Mouse (Mus musculus) embryonic facial prominence, embryonic 14.5 days (tissue): Measurements from ENCODE around the gene Tmem178b. TPM values are rescaled to one million over a fixed set of nuclear protein-coding genes. Genes with fewer than 3 reads are reported as not detected.

Experiments
- ATAC-seq: fragments of 200-750 bp; cut with Nextera tagmentation; 2 replicates; pipeline ENCODE4 v1.8.0; 2017; ENCODE audit warnings: low read depth, moderate number of reproducible peaks, moderate TSS enrichment
- DNase-seq: peaks from one replicate; pipeline ENCODE4 v3.0.0-alpha.2; 2015; ENCODE audit warnings: low spot score
- H3K27ac ChIP-seq: fragments of 300-500 bp; sonication (generic); replicated peaks from 2 replicates; pipeline ENCODE4 v1.5.1; 2014; ENCODE audit warnings: low read depth, mild to moderate bottlenecking, low read length, moderate library complexity
- H3K27me3 ChIP-seq: fragments of 300-500 bp; sonication (generic); replicated peaks from 2 replicates; pipeline ENCODE4 v1.6.1; 2014; ENCODE audit warnings: low read length; ENCODE audit not compliant: control insufficient read depth, insufficient read depth
- H3K36me3 ChIP-seq: fragments of 300-500 bp; sonication (generic); 2 replicates; pipeline ENCODE4 v1.6.1; 2014; ENCODE audit warnings: low read length, mixed read lengths; ENCODE audit not compliant: control insufficient read depth, insufficient read depth
- H3K4me1 ChIP-seq: fragments of 300-500 bp; sonication (generic); 2 replicates; pipeline ENCODE4 v1.6.1; 2014; ENCODE audit warnings: antibody characterized with exemption, low read length; ENCODE audit not compliant: control insufficient read depth, insufficient read depth
- H3K4me2 ChIP-seq: fragments of 300-500 bp; sonication (generic); 2 replicates; pipeline ENCODE4 v1.6.1; 2014; ENCODE audit warnings: low read depth, mild to moderate bottlenecking, low read length, moderate library complexity, mixed read lengths
- H3K4me3 ChIP-seq: fragments of 300-500 bp; sonication (generic); 2 replicates; pipeline ENCODE4 v1.5.1; 2014; ENCODE audit warnings: low read depth, mild to moderate bottlenecking, low read length
- H3K9ac ChIP-seq: fragments of 300-500 bp; sonication (generic); 2 replicates; pipeline ENCODE4 v1.6.1; 2014; ENCODE audit warnings: low read depth, mild to moderate bottlenecking, low read length, moderate library complexity, mixed read lengths
- H3K9me3 ChIP-seq: fragments of 300-500 bp; sonication (generic); 2 replicates; pipeline ENCODE4 v1.6.1; 2016; ENCODE audit warnings: low read length; ENCODE audit not compliant: control insufficient read depth
- WGBS: fragments of 180-500 bp; shearing (Covaris S2); extraction: QIAGEN DNeasy Blood & Tissue Kit; methylation state at CpG from one replicate; pipeline ENCODE4 v1.1.7; 2014; 5-methylcytosine and 5-hydroxymethylcytosine counted together
- polyA plus RNA-seq: library from polyadenylated mRNA; unstranded; fragments of >200 nt; fragmentation: Nextera tagmentation; extraction: Ambion mirVana; gene quantifications from 2 replicates; pipeline ENCODE4 v1.2.1, GENCODE M21; 2014

Gene Tmem178b
- polyA plus RNA-seq, 1 experiment from 2014 or later, result 2.6 TPM

DNA sequence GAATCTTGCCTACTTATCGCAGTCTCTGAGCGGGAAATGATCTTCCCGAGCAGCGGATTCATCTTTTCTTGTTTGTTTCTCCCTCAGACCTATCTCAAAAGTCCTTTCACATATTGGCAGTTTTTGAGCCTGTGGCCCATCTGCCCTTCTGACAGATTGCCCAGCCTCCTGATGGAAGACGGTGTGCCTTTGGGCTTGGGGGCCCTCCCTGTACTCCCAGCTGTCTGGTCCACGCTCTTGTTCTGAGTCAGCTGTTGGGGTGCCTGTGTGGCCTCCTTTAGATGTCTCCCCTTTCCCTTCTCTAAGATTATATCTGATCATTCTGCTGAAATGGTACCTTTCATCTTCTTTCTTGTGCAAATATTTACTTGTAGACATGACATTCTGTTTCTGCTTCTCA lies 195.4 kb downstream of the Tmem178b start:
- ATAC-seq (no peak), DNase-seq (no peak)
- no peaks in the 10 kb centered on the region for H3K36me3 ChIP-seq
- no peaks in the 10 kb centered on the region for H3K9me3 ChIP-seq
- H3K27ac ChIP-seq, result no peak overlapping the region
- H3K27me3 ChIP-seq, result no peaks in the 10 kb centered on the region
- no peak overlapping the region for H3K9ac ChIP-seq
- 72% methylated on average over 6 of the region's 6 CpGs for WGBS
- H3K4me1 ChIP-seq, result no peaks in the 10 kb centered on the region
- H3K4me3 ChIP-seq, result no peak overlapping the region
- no peak overlapping the region for H3K4me2 ChIP-seq

DNA sequence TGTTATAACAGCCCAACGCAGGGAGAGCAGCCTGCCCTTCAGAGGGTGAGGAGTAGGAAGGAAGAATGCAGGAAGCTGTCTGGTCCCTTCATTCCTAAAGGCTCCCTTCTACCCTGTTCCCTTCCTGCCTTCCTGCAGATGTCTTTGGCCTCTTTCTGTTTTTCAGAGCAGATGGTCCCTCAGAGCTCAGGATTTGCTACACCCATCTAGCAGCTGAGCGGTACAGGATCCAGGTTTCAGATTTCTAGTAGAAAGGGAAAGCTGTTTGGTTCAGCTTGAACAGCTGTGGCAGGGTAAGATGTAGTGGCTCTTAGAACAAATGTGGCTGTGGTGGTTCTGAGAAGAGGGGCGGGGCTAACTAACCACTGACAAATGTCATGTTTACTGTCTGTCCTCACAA lies 197.9 kb downstream of the Tmem178b start:
- Histone ChIP-seq H3K4me2 (no peak overlapping the region), H3K9ac (no peak overlapping the region), H3K4me1 (no peaks in the 10 kb centered on the region), H3K9me3 (no peaks in the 10 kb centered on the region), H3K27me3 (no peaks in the 10 kb centered on the region), H3K36me3 (no peaks in the 10 kb centered on the region), H3K4me3 (no peak overlapping the region), H3K27ac (no peak overlapping the region; the same call in 1 of the 2 replicates)
- ATAC-seq (peak; percentile 93), DNase-seq (peak; percentile 88)
- WGBS, result 45% methylated on average over 3 of the region's 3 CpGs

DNA sequence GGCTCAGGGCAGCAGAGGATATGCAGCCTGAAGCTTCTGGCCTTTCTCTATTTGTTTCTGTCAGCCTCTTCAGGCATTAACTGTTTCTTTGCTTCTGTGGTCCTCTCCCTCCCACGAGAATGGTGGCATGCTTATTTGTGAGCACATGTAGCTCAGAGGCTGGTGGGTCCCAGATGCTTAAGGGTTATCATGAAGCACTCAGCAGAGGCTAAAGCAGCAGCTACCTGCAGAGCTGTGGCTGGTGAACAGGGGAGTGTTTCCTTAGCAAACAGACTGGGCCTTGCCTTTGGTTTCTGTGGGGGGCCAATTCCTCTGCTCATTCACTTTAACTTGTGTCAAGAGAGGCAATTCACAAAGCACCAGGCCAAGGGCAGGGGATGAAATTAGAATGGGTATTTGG lies 203.0 kb downstream of the Tmem178b start:
- Histone ChIP-seq H3K9me3 (no peaks in the 10 kb centered on the region), H3K27ac (no peak overlapping the region), H3K9ac (no peak overlapping the region), H3K4me2 (no peak overlapping the region), H3K4me1 (no peaks in the 10 kb centered on the region), H3K4me3 (no peak overlapping the region), H3K27me3 (no peaks in the 10 kb centered on the region), H3K36me3 (no peaks in the 10 kb centered on the region)
- DNase-seq, result no peak
- WGBS, result 19% methylated on average over 1 of the region's 1 CpGs
- ATAC-seq, result no peak

DNA sequence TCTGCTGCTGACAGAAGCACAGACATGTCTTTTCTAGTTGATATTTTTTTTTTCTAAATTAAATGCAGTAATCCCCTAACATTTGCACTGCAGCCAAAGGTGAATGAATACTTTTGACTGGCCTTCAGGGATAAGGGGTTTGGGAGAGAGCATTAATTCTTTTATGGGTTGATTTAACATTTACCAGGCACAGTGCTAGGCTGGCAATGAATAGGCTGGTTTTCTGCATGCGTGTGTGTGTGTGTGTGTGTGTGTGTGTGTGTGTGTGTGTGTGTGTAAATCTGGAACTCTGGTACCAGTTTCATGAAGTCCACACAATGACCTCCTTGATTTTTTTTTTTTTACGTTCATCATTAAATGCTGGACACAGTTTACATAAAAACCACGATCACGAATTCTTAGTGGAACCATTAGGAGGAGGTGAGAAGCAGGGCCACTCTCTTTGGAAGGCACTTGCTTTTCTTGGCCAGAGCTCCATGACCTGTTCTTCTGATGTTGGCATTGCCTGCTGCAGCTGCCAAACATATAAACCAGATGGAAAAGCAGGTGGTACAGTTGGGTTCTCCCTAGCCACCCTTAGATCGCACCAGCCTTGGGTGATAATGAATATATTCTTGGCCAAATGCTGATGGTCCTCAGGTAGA lies 203.7 kb downstream of the Tmem178b start:
- WGBS, result 86% methylated on average over 5 of the region's 5 CpGs
- Histone ChIP-seq H3K9me3 (no peaks in the 10 kb centered on the region), H3K27me3 (no peaks in the 10 kb centered on the region), H3K9ac (no peak overlapping the region), H3K4me3 (no peak overlapping the region), H3K36me3 (no peaks in the 10 kb centered on the region), H3K27ac (no peak overlapping the region), H3K4me2 (no peak overlapping the region), H3K4me1 (no peaks in the 10 kb centered on the region)
- ATAC-seq (no peak), DNase-seq (no peak)

DNA sequence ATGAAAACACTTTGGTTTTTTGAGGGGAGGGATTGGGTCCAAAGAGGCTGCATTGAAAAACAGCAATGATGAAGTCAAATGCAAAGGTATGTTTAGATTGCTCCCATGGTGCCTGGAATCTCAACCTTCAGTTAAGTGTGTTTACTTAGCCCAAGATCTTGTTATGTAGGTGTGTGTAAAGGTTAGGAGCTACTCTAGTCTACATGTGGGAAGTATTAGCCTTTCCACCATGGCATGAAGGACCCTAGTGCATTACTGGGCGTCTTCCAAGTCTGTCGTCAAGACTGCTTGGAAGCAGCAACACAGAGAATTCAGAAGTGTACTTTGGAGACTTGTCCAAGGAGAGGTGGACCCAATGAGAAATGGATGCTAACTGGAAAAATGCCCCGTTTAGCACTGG lies 205.3 kb downstream of the Tmem178b start:
- H3K9me3 ChIP-seq, result no peaks in the 10 kb centered on the region
- no peaks in the 10 kb centered on the region for H3K27me3 ChIP-seq
- H3K9ac ChIP-seq, result no peak overlapping the region
- H3K4me1 ChIP-seq, result no peaks in the 10 kb centered on the region
- DNase-seq (no peak), ATAC-seq (no peak)
- H3K36me3 ChIP-seq, result no peaks in the 10 kb centered on the region
- WGBS, result 75% methylated on average over 3 of the region's 3 CpGs
- H3K27ac ChIP-seq, result no peak overlapping the region
- no peak overlapping the region for H3K4me3 ChIP-seq
- no peak overlapping the region for H3K4me2 ChIP-seq

DNA sequence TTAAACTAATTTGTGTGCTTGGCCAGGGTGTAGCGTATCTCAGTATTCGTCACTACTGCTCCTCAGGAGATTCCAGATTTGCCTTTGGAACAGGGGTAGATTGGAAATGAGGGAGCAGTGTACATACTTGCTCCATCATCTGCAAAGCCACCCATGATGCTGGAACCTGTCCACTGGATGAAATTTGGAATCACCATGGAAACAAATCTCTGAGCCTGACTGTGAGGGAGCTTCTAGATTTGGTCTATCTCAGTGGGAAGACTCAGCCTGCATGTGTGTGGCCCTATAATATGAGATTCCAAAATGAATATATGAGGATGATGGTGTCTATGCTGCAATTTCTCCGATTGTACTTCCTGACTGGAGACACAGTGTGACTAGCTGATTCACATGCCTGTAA lies 210.7 kb downstream of the Tmem178b start:
- WGBS, result 65% methylated on average over 3 of the region's 3 CpGs
- no peak overlapping the region for H3K9ac ChIP-seq
- no peaks in the 10 kb centered on the region for H3K27me3 ChIP-seq
- ATAC-seq, result no peak
- H3K36me3 ChIP-seq, result no peaks in the 10 kb centered on the region
- H3K27ac ChIP-seq, result no peak overlapping the region
- no peak overlapping the region for H3K4me2 ChIP-seq
- no peaks in the 10 kb centered on the region for H3K9me3 ChIP-seq
- no peaks in the 10 kb centered on the region for H3K4me1 ChIP-seq
- no peak for DNase-seq
- no peak overlapping the region for H3K4me3 ChIP-seq

DNA sequence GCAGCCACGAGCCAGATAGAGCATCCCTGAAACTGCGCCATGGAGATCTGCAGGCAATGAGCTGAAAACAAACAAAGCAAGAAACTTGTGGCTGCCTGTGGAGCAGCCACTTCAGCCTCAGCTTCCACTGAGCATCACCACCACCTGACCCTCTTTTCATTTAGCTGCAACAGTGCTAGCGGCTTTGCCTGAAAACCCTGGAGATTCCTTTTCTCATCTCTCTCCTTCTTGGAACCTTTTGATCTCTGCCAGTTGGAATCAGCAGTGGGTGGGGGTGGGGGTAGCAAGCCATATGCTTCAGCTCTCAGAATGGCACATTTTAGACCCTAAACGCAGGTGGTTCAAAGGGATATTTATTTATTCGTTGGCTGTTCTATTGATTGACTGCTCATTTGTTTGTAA lies 218.2 kb downstream of the Tmem178b start:
- WGBS, result 37% methylated on average over 5 of the region's 5 CpGs
- ATAC-seq, result no peak
- H3K4me1 ChIP-seq, result no peaks in the 10 kb centered on the region
- H3K36me3 ChIP-seq, result no peaks in the 10 kb centered on the region
- H3K4me3 ChIP-seq, result no peak overlapping the region
- H3K27ac ChIP-seq, result no peak overlapping the region
- no peak overlapping the region for H3K9ac ChIP-seq
- no peak overlapping the region for H3K4me2 ChIP-seq
- H3K27me3 ChIP-seq, result no peaks in the 10 kb centered on the region
- DNase-seq, result no peak
- H3K9me3 ChIP-seq, result no peaks in the 10 kb centered on the region

DNA sequence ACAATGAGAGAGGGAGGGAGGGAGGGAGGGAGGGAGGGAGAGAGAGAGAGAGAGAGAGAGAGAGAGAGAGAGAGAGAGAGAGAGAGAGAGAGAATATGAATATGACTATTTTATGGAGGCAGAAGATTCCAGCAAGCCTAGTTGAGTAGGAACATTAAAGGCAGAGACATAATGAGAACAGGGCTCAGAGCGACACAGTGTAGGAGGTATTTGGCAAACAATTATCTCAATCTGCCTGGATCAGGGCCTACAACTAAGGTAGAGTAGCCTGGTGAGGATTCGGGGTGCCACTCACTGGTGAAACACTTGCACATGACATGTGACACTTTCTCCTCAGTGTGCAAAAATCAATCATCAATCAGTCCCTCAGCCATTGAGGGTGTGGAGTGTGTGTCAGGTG lies 225.4 kb downstream of the Tmem178b start:
- no peaks in the 10 kb centered on the region for H3K9me3 ChIP-seq
- no peak overlapping the region for H3K9ac ChIP-seq
- H3K36me3 ChIP-seq, result no peaks in the 10 kb centered on the region
- no peak overlapping the region for H3K4me2 ChIP-seq
- H3K27me3 ChIP-seq, result no peaks in the 10 kb centered on the region
- no peak overlapping the region for H3K27ac ChIP-seq
- ATAC-seq (no peak), DNase-seq (no peak)
- H3K4me3 ChIP-seq, result no peak overlapping the region
- 75% methylated on average over 2 of the region's 2 CpGs for WGBS
- no peaks in the 10 kb centered on the region for H3K4me1 ChIP-seq

DNA sequence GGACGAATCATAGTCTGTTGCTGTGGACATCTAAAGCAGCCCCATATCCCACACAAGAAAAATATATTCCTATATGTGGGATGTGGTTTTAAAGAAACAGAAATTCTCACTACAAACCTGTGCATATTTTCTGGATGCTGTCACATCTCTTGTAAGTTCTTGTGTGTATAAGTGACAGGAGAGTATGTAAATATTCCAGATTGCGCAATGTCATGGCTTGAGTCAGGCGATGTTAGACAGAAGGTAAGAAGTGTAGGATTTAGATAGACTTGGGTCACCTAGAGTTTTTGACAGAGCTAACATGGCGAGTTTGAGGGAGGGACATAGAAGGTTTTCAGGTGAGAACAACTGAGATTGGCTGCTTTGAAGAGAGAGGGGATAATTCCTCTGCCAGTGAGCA lies 228.7 kb downstream of the Tmem178b start:
- Histone ChIP-seq H3K27me3 (no peaks in the 10 kb centered on the region), H3K9me3 (no peaks in the 10 kb centered on the region), H3K4me2 (no peak overlapping the region), H3K4me1 (no peaks in the 10 kb centered on the region), H3K9ac (no peak overlapping the region), H3K4me3 (no peak overlapping the region), H3K36me3 (no peaks in the 10 kb centered on the region), H3K27ac (no peak overlapping the region)
- ATAC-seq (no peak), DNase-seq (no peak)
- WGBS, result 87% methylated on average over 4 of the region's 4 CpGs
